Mouse (Mus musculus) olfactory bulb, adult 2 months (tissue): ENCODE data around the gene Rpl23a.

Source experiments
- CTCF ChIP-seq: fragments of 200-500 bp; IDR thresholded peaks from 2 replicates; pipeline ENCODE4 v1.5.1; 2012; ENCODE audit warnings: low read depth, mild to moderate bottlenecking, low read length, moderate library complexity; ENCODE audit not compliant: insufficient read depth
- POLR2A ChIP-seq: fragments of 200-500 bp; IDR thresholded peaks from 2 replicates; pipeline ENCODE4 v1.6.1; 2012; ENCODE audit warnings: mild to moderate bottlenecking, low read depth, low read length, moderate library complexity; ENCODE audit not compliant: insufficient read depth

GRCm38 (mm10) chr11:78176905-78177331 is 6.5 kb downstream of the Rpl23a start:
- TF ChIP-seq CTCF (no peak), POLR2A (no peak)
